Mouse (Mus musculus): Measurements from ENCODE around the gene Sptbn2. TPM values are rescaled to one million over a fixed set of nuclear protein-coding genes. Genes with fewer than 3 reads are reported as not detected.
"Not testable (repeated sequence)": the region's sequence is repeated elsewhere in the genome, so short reads cannot be mapped to it uniquely, and the experiment has no call there.

The Sptbn2 gene
- polyA plus RNA-seq, 1 experiment from 2014 or later = 0.75 TPM

DNA sequence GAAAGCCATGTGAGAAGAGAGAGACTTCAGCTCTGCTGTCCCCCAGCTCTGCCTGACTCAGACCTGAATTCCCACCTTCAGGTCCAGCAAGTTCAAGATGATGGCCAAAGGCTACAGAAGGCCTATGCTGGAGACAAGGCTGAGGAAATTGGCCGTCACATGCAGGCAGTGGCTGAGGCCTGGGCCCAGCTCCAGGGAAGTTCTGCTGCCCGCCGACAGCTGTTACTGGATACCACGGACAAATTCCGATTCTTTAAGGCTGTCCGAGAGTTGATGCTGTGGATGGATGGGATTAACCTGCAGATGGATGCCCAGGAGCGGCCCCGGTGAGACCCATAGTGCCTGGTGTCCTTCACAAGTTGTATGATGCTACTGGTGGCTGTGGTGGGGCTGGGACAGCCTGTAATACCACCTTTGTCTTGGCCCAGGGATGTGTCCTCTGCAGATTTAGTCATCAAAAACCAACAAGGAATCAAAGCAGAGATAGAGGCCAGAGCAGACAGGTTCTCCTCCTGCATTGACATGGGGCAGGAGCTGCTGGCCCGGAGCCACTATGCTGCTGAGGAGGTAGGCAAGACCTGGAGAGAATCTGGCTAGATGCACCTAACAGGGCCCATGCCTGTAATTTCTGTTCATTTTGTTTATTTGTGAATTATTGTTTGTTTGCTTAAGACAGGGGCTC lies 36.8 kb downstream of the Sptbn2 start:
- ATAC-seq (replicated peaks; ENCODE audit: low FRiP score) (no peak), DNase-seq (ENCODE audit: low spot score) (no peak)
- H3K9me3 ChIP-seq (ENCODE audit: control insufficient read depth, low read length) = no peaks in the 10 kb centered on the region
- no peak overlapping the region for H3K4me2 ChIP-seq
- no peak overlapping the region for H3K9ac ChIP-seq (ENCODE audit: low read depth, low read length)
- no peaks in the 10 kb centered on the region for H3K36me3 ChIP-seq (ENCODE audit: control insufficient read depth, insufficient read depth, low read length)
- H3K4me3 ChIP-seq (ENCODE audit: low read depth, low read length) = no peak overlapping the region
- H3K4me1 ChIP-seq (replicated peaks; ENCODE audit: control insufficient read depth, insufficient read depth, low read length) = no peaks in the 10 kb centered on the region
- H3K27ac ChIP-seq (ENCODE audit: low read depth, low read length) = no peak overlapping the region
- WGBS = 85% methylated on average over 9 of the region's 9 CpGs
- H3K27me3 ChIP-seq (replicated peaks; ENCODE audit: control insufficient read depth, insufficient read depth, low read length) = no peaks in the 10 kb centered on the region

- WGBS = 81% methylated on average over 10 of the region's 10 CpGs
- Histone ChIP-seq H3K4me2 (no peak overlapping the region), H3K4me3 (ENCODE audit: low read depth, low read length) (no peak overlapping the region), H3K27ac (ENCODE audit: low read depth, low read length) (no peak overlapping the region), H3K9ac (ENCODE audit: low read depth, low read length) (no peak overlapping the region), H3K4me1 (replicated peaks; ENCODE audit: control insufficient read depth, insufficient read depth, low read length) (no peaks in the 10 kb centered on the region), H3K27me3 (replicated peaks; ENCODE audit: control insufficient read depth, insufficient read depth, low read length) (no peaks in the 10 kb centered on the region), H3K36me3 (ENCODE audit: control insufficient read depth, insufficient read depth, low read length) (no peaks in the 10 kb centered on the region), H3K9me3 (ENCODE audit: control insufficient read depth, low read length) (no peaks in the 10 kb centered on the region)
- DNase-seq (ENCODE audit: low spot score) (no peak), ATAC-seq (replicated peaks; ENCODE audit: low FRiP score) (no peak)
Observed at GRCm38 (mm10) chr19:4748493-4748892, 37.5 kb downstream of the Sptbn2 start.

DNA sequence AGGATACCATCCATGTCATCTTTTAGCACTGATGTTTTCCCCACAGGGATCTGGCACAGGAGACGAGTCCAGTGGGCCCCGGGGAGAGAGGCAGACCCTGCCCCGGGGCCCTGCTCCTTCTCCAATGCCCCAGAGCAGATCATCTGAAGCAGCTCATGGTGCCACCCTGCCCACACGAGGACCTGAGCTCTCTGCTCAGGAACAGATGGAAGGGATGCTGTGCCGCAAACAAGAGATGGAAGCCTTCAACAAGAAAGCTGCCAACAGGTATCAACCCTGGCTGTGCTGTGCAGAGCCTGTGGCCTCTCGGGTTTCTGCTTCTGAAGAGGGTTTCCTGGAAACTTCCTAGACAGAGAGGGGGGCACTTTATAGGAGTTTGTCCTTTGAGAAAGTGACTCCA lies 39.0 kb downstream of the Sptbn2 start:
- H3K4me3 ChIP-seq (ENCODE audit: low read depth, low read length) = no peak overlapping the region
- H3K36me3 ChIP-seq (ENCODE audit: control insufficient read depth, insufficient read depth, low read length) = no peaks in the 10 kb centered on the region
- no peak for ATAC-seq (replicated peaks; ENCODE audit: low FRiP score)
- no peak for DNase-seq (ENCODE audit: low spot score)
- no peaks in the 10 kb centered on the region for H3K4me1 ChIP-seq (replicated peaks; ENCODE audit: control insufficient read depth, insufficient read depth, low read length)
- H3K4me2 ChIP-seq = no peak overlapping the region
- no peaks in the 10 kb centered on the region for H3K9me3 ChIP-seq (ENCODE audit: control insufficient read depth, low read length)
- 73% methylated on average over 6 of the region's 6 CpGs for WGBS
- no peaks in the 10 kb centered on the region for H3K27me3 ChIP-seq (replicated peaks; ENCODE audit: control insufficient read depth, insufficient read depth, low read length)
- no peak overlapping the region for H3K27ac ChIP-seq (ENCODE audit: low read depth, low read length)
- H3K9ac ChIP-seq (ENCODE audit: low read depth, low read length) = no peak overlapping the region

DNA sequence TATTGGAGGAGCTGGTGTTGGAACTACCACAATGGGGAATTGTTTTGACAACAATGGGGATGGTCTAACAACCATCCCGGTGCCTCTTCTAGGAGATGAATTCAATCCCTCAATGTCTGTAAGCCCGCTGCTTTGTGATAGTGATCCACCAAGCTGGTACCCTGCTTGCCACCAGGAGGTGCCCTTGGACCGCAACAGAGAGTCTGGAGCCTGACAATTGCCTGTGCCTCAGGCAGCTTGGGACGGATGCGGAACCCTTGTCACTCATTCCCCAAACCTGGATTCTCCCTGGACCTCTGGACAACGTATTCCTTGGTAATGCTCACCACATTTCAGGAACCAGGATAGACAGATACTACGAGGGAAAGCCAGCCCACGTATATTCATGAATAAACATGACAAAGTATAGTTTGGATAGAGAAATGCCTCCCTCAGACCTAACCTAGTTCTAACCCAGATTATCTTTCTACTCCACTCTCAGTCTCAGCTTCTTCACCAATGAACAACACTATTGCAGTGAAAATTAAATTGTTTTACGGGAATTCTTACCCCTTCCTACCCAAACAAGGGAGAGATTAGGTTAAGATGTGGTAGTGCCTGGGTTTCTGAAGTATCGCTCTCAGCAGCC lies 44.7 kb downstream of the Sptbn2 start:
- Histone ChIP-seq H3K36me3 (ENCODE audit: control insufficient read depth, insufficient read depth, low read length) (no peaks in the 10 kb centered on the region), H3K9me3 (ENCODE audit: control insufficient read depth, low read length) (no peaks in the 10 kb centered on the region), H3K4me2 (peak overlapping the region; percentile 93), H3K27ac (ENCODE audit: low read depth, low read length) (peak overlapping the region; percentile 47; the same call in 1 of the 2 replicates), H3K9ac (ENCODE audit: low read depth, low read length) (peak overlapping the region; percentile 53), H3K4me3 (ENCODE audit: low read depth, low read length) (peak overlapping the region; percentile 70), H3K27me3 (replicated peaks; ENCODE audit: control insufficient read depth, insufficient read depth, low read length) (no peaks in the 10 kb centered on the region), H3K4me1 (replicated peaks; ENCODE audit: control insufficient read depth, insufficient read depth, low read length) (peaks cover 5% of the 10 kb centered on the region; the same call in 1 of the 2 replicates)
- 0% methylated on average over 10 of the region's 10 CpGs for WGBS
- ATAC-seq (replicated peaks; ENCODE audit: low FRiP score) = peak; percentile 72
- peak; percentile 82 for DNase-seq (ENCODE audit: low spot score)

- ATAC-seq (replicated peaks; ENCODE audit: low FRiP score) = peak; percentile 95
- peak within 1 kb of the TSS; percentile 93 for H3K4me2 ChIP-seq
- peak within 1 kb of the TSS; percentile 70 for H3K4me3 ChIP-seq (ENCODE audit: low read depth, low read length)
- peak; percentile 99 for DNase-seq (ENCODE audit: low spot score)
- peak within 1 kb of the TSS; percentile 76 for H3K27ac ChIP-seq (ENCODE audit: low read depth, low read length)
- under 1% methylated on average over 64 of the region's 65 CpGs for WGBS
- H3K9me3 ChIP-seq (ENCODE audit: control insufficient read depth, low read length) = no peaks in the 10 kb centered on the region
- H3K36me3 ChIP-seq (ENCODE audit: control insufficient read depth, insufficient read depth, low read length) = no peaks in the 10 kb centered on the region; the same call in 1 of the 2 replicates
- peaks cover 5% of the 10 kb centered on the region; the same call in 1 of the 2 replicates for H3K4me1 ChIP-seq (replicated peaks; ENCODE audit: control insufficient read depth, insufficient read depth, low read length)
- peak within 1 kb of the TSS; percentile 77 for H3K9ac ChIP-seq (ENCODE audit: low read depth, low read length)
- no peaks in the 10 kb centered on the region for H3K27me3 ChIP-seq (replicated peaks; ENCODE audit: control insufficient read depth, insufficient read depth, low read length)
Observed at GRCm38 (mm10) chr19:4756193-4756911, 45.4 kb downstream of the Sptbn2 start, which contains the start of gene Rbm4b. TSS of gene Rbm4b (plus strand) at chr19:4756497.

- H3K9me3 ChIP-seq (ENCODE audit: control insufficient read depth, low read length) = no peaks in the 10 kb centered on the region
- H3K4me1 ChIP-seq (replicated peaks; ENCODE audit: control insufficient read depth, insufficient read depth, low read length) = peaks cover 5% of the 10 kb centered on the region; the same call in 1 of the 2 replicates
- peak overlapping the region; percentile 77 for H3K9ac ChIP-seq (ENCODE audit: low read depth, low read length)
- H3K27ac ChIP-seq (ENCODE audit: low read depth, low read length) = peak overlapping the region; percentile 76
- WGBS = 8% methylated on average over 9 of the region's 9 CpGs
- ATAC-seq (replicated peaks; ENCODE audit: low FRiP score) = no peak
- peak overlapping the region; percentile 93 for H3K4me2 ChIP-seq
- H3K36me3 ChIP-seq (ENCODE audit: control insufficient read depth, insufficient read depth, low read length) = peaks cover 2% of the 10 kb centered on the region; the same call in 1 of the 2 replicates
- DNase-seq (ENCODE audit: low spot score) = no peak
- H3K4me3 ChIP-seq (ENCODE audit: low read depth, low read length) = peak overlapping the region; percentile 70
- H3K27me3 ChIP-seq (replicated peaks; ENCODE audit: control insufficient read depth, insufficient read depth, low read length) = no peaks in the 10 kb centered on the region
Observed at GRCm38 (mm10) chr19:4756921-4757320, 46.0 kb downstream of the Sptbn2 start.

DNA sequence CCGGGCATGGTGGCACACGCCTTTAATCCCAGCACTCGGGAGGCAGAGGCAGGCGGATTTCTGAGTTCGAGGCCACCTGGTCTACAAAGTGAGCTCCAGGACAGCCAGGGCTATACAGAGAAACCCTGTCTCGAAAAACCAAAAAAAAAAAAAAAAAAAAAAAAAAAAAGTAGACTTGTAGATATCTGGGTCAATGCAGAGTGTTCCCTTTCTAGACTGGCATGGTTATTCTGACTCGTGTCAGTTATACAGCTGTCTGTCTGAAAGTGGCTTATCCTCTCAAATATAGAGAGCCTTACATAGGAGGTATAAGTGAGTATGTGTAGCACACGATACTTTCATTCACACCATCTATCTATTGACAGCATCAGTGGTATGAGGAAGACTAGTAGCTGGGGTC lies 49.6 kb downstream of the Sptbn2 start:
- not testable (repeated sequence) for ATAC-seq (replicated peaks; ENCODE audit: low FRiP score); H3K4me2 ChIP-seq; H3K4me1 ChIP-seq (replicated peaks; ENCODE audit: control insufficient read depth, insufficient read depth, low read length); H3K27ac ChIP-seq (ENCODE audit: low read depth, low read length); H3K27me3 ChIP-seq (replicated peaks; ENCODE audit: control insufficient read depth, insufficient read depth, low read length); H3K4me3 ChIP-seq (ENCODE audit: low read depth, low read length); DNase-seq (ENCODE audit: low spot score); H3K9ac ChIP-seq (ENCODE audit: low read depth, low read length); H3K9me3 ChIP-seq (ENCODE audit: control insufficient read depth, low read length)
- WGBS = 89% methylated on average over 8 of the region's 8 CpGs
- peaks cover 17% of the 10 kb centered on the region for H3K36me3 ChIP-seq (ENCODE audit: control insufficient read depth, insufficient read depth, low read length)

GRCm38 (mm10) chr19:4762876-4763275 lies 51.9 kb downstream of the Sptbn2 start:
- no peak for ATAC-seq (replicated peaks; ENCODE audit: low FRiP score)
- 65% methylated on average over 1 of the region's 1 CpGs for WGBS

More at GRCm38 (mm10) chr19:4762876-4763275, 51.9 kb downstream of the Sptbn2 start:
- no peak for DNase-seq (ENCODE audit: low spot score)
- peaks cover 3% of the 10 kb centered on the region; the same call in 1 of the 2 replicates for H3K4me1 ChIP-seq (replicated peaks; ENCODE audit: control insufficient read depth, insufficient read depth, low read length)
- no peak overlapping the region for H3K4me2 ChIP-seq
- no peak overlapping the region for H3K9ac ChIP-seq (ENCODE audit: low read depth, low read length)
- H3K9me3 ChIP-seq (ENCODE audit: control insufficient read depth, low read length) = no peaks in the 10 kb centered on the region
- H3K4me3 ChIP-seq (ENCODE audit: low read depth, low read length) = no peak overlapping the region
- no peak overlapping the region for H3K27ac ChIP-seq (ENCODE audit: low read depth, low read length)
- H3K36me3 ChIP-seq (ENCODE audit: control insufficient read depth, insufficient read depth, low read length) = peaks cover 26% of the 10 kb centered on the region
- H3K27me3 ChIP-seq (replicated peaks; ENCODE audit: control insufficient read depth, insufficient read depth, low read length) = no peaks in the 10 kb centered on the region
